Mouse (Mus musculus) liver, embryonic 12.5 days (tissue): ENCODE measurements around the gene Magi2. TPM values are rescaled to one million over a fixed set of nuclear protein-coding genes. Genes with fewer than 3 reads are reported as not detected.

Experiments used
- ATAC-seq: fragments of 200-750 bp; cut with Nextera tagmentation; 2 replicates; pipeline ENCODE4 v1.8.0; 2017; ENCODE audit warnings: moderate number of reproducible peaks, mild to moderate bottlenecking, moderate library complexity
- H3K27ac ChIP-seq: fragments of 300-500 bp; sonication (generic); 2 replicates; pipeline ENCODE4 v1.5.1; 2016; ENCODE audit warnings: mild to moderate bottlenecking
- H3K27me3 ChIP-seq: fragments of 300-500 bp; sonication (generic); replicated peaks from 2 replicates; pipeline ENCODE4 v1.6.1; 2016; ENCODE audit warnings: mild to moderate bottlenecking, moderate library complexity
- H3K36me3 ChIP-seq: fragments of 300-500 bp; sonication (generic); 2 replicates; pipeline ENCODE4 v1.6.1; 2016; ENCODE audit warnings: mild to moderate bottlenecking, moderate library complexity
- H3K4me1 ChIP-seq: fragments of 300-500 bp; sonication (generic); 2 replicates; pipeline ENCODE4 v1.6.1; 2016
- H3K4me2 ChIP-seq: fragments of 300-500 bp; sonication (generic); 2 replicates; pipeline ENCODE4 v1.6.1; 2016; ENCODE audit warnings: mild to moderate bottlenecking, moderate library complexity
- H3K4me3 ChIP-seq: fragments of 300-500 bp; sonication (generic); 2 replicates; pipeline ENCODE4 v1.5.1; 2016; ENCODE audit warnings: mild to moderate bottlenecking, moderate library complexity
- H3K9ac ChIP-seq: fragments of 300-500 bp; sonication (generic); 2 replicates; pipeline ENCODE4 v1.6.1; 2016; ENCODE audit warnings: mild to moderate bottlenecking, moderate library complexity
- H3K9me3 ChIP-seq: fragments of 300-500 bp; sonication (generic); replicated peaks from 2 replicates; pipeline ENCODE4 v1.6.1; 2016; ENCODE audit warnings: mild to moderate bottlenecking, moderate library complexity
- WGBS: fragments of 180-500 bp; shearing (Covaris S2); methylation state at CpG from one replicate; pipeline ENCODE4 v1.1.7; 2016; ENCODE audit not compliant: insufficient replicate concordance; 5-methylcytosine and 5-hydroxymethylcytosine counted together
- polyA plus RNA-seq: library from polyadenylated mRNA; unstranded; fragments of >200 nt; fragmentation: Nextera tagmentation; extraction: Ambion mirVana; gene quantifications from 2 replicates; pipeline ENCODE4 v1.2.1, GENCODE M21; 2016

Magi2 gene
- polyA plus RNA-seq, 1 experiment from 2014 or later = 0.77 TPM

DNA sequence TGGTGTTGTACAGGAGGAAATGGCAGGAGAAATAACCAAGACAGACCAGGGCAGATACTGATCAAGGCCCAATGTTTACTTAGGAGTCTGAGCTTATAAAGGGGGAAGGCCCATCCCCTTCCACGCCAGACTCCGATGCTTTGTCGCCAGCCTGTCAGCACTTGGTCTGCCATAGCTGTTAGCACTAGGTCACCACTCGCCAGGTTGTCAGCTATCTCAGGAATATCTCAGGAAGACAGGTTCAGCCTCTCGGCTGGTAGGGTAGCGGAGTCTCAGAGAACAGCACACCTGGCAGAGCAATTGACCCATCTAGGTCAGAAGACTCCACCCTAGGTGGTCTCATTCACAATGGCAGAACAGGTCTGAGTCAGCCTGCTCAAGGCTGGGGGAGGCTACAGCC lies 1514.4 kb downstream of the Magi2 start:
- Histone ChIP-seq H3K27ac (no peak overlapping the region), H3K4me3 (no peak overlapping the region), H3K9ac (no peak overlapping the region), H3K9me3 (no peaks in the 10 kb centered on the region), H3K27me3 (no peaks in the 10 kb centered on the region), H3K4me2 (no peak overlapping the region), H3K36me3 (no peaks in the 10 kb centered on the region), H3K4me1 (no peaks in the 10 kb centered on the region)
- WGBS = 68% methylated on average over 6 of the region's 6 CpGs
- no peak for ATAC-seq

DNA sequence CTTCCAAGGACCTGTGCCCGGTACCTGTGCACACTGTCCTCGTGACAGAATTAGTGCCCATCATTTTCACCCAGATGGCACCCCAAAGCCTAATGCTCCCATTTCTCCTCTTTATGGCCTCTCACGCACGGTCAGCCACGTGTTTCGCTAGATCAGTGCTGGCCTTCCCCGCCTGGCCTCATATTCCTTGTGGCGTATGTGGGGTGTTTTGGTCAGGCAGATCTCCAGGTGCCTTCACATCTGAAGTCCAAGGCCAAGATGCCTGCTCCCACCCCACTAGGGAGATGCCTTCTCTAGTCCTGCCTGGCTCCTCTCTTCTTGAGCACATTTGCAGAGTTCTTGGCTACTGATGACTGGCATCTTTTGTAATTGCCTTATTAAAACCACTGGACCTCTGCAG lies 1515.1 kb downstream of the Magi2 start:
- no peaks in the 10 kb centered on the region for H3K27me3 ChIP-seq
- H3K27ac ChIP-seq = no peak overlapping the region
- 86% methylated on average over 8 of the region's 8 CpGs for WGBS
- no peaks in the 10 kb centered on the region for H3K4me1 ChIP-seq
- H3K9ac ChIP-seq = no peak overlapping the region
- no peak overlapping the region for H3K4me3 ChIP-seq
- no peaks in the 10 kb centered on the region for H3K36me3 ChIP-seq
- ATAC-seq = no peak
- no peak overlapping the region for H3K4me2 ChIP-seq
- no peaks in the 10 kb centered on the region for H3K9me3 ChIP-seq

DNA sequence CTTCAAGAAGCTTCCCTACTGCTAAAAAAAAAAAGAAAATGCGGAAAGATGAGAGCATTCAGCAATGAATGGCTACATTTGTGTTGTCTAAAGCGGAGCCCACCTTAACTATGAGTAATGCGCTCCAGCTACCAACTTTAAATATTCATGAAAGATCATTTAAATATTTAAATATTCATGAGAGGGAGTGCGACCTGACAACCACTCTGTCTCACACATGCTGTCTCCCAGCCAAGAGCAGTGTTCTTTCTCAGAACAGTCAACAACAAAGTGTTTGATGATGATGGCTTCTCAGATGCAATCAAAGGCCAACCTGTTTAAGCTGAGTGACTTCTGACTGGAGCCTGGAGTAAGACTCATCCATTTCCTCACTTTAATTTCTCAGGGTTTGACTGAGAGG lies 1521.3 kb downstream of the Magi2 start:
- ATAC-seq = no peak
- WGBS = 81% methylated on average over 4 of the region's 4 CpGs

GRCm38 (mm10) chr5:20748856-20749255 lies 1522.0 kb downstream of the Magi2 start:
- Histone ChIP-seq H3K4me2 (no peak overlapping the region), H3K27me3 (no peaks in the 10 kb centered on the region), H3K9me3 (no peaks in the 10 kb centered on the region), H3K4me1 (no peaks in the 10 kb centered on the region), H3K4me3 (no peak overlapping the region), H3K27ac (no peak overlapping the region), H3K36me3 (no peaks in the 10 kb centered on the region), H3K9ac (no peak overlapping the region)
- no peak for ATAC-seq
- 79% methylated on average over 8 of the region's 8 CpGs for WGBS

More for the DNA sequence above, 1521.3 kb downstream of the Magi2 start:
- H3K36me3 ChIP-seq = no peaks in the 10 kb centered on the region
- H3K27me3 ChIP-seq = no peaks in the 10 kb centered on the region
- H3K9ac ChIP-seq = no peak overlapping the region
- no peak overlapping the region for H3K4me2 ChIP-seq
- no peak overlapping the region for H3K27ac ChIP-seq
- no peaks in the 10 kb centered on the region for H3K4me1 ChIP-seq
- H3K4me3 ChIP-seq = no peak overlapping the region
- no peaks in the 10 kb centered on the region for H3K9me3 ChIP-seq

DNA sequence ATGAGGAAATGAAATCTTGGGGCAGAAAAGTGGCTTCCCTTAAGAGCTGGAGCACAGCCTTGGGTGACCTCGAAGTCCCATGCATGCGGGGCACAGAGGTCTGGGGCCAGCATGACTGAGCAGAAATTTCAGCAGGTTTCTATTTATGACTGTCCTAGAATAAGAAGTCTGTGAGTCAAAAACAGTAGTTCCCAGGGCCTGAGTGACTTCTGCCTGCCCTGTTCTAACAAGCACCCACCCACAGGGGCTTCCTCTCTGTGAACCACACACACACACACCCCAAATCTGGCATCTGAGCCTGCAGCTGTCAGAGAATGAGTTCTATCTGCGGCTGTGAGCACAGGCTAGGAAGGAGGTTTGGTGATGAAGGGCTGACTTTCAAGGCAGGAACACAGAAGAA lies 1522.7 kb downstream of the Magi2 start:
- H3K36me3 ChIP-seq = no peaks in the 10 kb centered on the region
- H3K4me1 ChIP-seq = no peaks in the 10 kb centered on the region
- H3K27ac ChIP-seq = no peak overlapping the region
- 20% methylated on average over 3 of the region's 3 CpGs for WGBS
- no peak overlapping the region for H3K4me3 ChIP-seq
- H3K4me2 ChIP-seq = no peak overlapping the region
- ATAC-seq = no peak
- H3K9me3 ChIP-seq = no peaks in the 10 kb centered on the region
- H3K9ac ChIP-seq = no peak overlapping the region
- no peaks in the 10 kb centered on the region for H3K27me3 ChIP-seq

- no peak for ATAC-seq
- Histone ChIP-seq H3K4me3 (no peak overlapping the region), H3K27me3 (no peaks in the 10 kb centered on the region), H3K9me3 (no peaks in the 10 kb centered on the region), H3K27ac (no peak overlapping the region), H3K9ac (no peak overlapping the region), H3K4me2 (no peak overlapping the region), H3K36me3 (no peaks in the 10 kb centered on the region), H3K4me1 (no peaks in the 10 kb centered on the region)
- 61% methylated on average over 7 of the region's 7 CpGs for WGBS
Observed at GRCm38 (mm10) chr5:20751000-20751399, 1524.2 kb downstream of the Magi2 start.

DNA sequence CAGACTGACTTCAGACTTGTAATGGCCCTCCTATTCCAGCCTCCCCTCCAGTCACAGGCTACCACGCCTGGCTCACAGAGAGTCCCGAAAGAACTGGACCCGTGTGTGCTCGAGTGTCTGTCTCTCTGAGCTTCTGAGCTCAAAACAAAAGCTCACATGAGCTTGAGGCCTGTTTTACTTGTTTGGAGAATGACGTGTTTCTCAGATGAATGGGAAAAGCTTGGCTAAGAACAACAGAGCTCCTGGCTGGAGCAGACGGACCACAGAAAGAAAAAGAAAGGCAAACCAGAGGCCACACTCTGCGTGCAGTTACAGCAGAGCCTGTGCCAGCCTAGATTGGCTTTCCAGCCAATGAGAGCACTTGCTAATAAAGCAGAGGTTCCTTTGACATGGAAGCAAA lies 1524.9 kb downstream of the Magi2 start:
- Histone ChIP-seq H3K27ac (no peak overlapping the region), H3K9ac (no peak overlapping the region), H3K27me3 (no peaks in the 10 kb centered on the region), H3K9me3 (no peaks in the 10 kb centered on the region), H3K4me3 (no peak overlapping the region), H3K4me2 (no peak overlapping the region), H3K36me3 (no peaks in the 10 kb centered on the region), H3K4me1 (no peaks in the 10 kb centered on the region)
- no peak for ATAC-seq
- WGBS = 77% methylated on average over 7 of the region's 7 CpGs

DNA sequence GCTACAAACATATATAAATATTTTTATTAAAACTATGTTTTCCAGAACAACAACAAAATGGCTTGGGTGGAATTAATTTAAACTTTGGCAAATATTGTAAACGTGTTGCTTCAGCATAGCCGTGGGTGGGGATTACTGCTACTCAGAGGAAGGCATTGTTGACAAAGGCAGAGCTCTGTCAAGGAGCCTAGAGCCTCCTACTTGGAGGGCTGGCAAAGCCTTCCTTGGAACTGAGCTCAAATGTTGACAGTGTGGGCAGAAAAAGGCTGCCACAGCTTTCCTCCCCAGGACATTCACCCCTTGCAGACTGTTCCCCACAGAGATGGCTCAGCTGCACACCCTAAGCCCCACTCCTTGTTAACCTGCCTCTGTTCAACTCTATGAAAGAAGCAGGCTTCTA lies 1526.3 kb downstream of the Magi2 start:
- Histone ChIP-seq H3K4me2 (no peak overlapping the region), H3K4me3 (no peak overlapping the region), H3K9ac (no peak overlapping the region), H3K36me3 (0 out of 2 replicates have a peak, but pooled peaks cover 9% of the 10 kb centered on the region), H3K9me3 (no peaks in the 10 kb centered on the region), H3K4me1 (no peaks in the 10 kb centered on the region), H3K27me3 (no peaks in the 10 kb centered on the region), H3K27ac (no peak overlapping the region)
- 53% methylated on average over 2 of the region's 2 CpGs for WGBS
- no peak for ATAC-seq

- ATAC-seq = no peak
- no peaks in the 10 kb centered on the region for H3K4me1 ChIP-seq
- H3K4me3 ChIP-seq = no peak overlapping the region
- no peak overlapping the region for H3K27ac ChIP-seq
- no peak overlapping the region for H3K4me2 ChIP-seq
- H3K36me3 ChIP-seq = peaks cover 9% of the 10 kb centered on the region; the same call in 1 of the 2 replicates
- WGBS = 73% methylated on average over 5 of the region's 5 CpGs
- H3K9me3 ChIP-seq = no peaks in the 10 kb centered on the region
- no peaks in the 10 kb centered on the region for H3K27me3 ChIP-seq
- H3K9ac ChIP-seq = no peak overlapping the region
Observed at GRCm38 (mm10) chr5:20753963-20754362, 1527.1 kb downstream of the Magi2 start.
